Mouse (Mus musculus): ENCODE measurements at regions not wholly inside any gene's neighbourhood (a gene's known extent, or its start where the extent isn't known, plus 50 kb on each side); places are given as distances from the start of the nearest gene placed in this dataset.
"Not testable (repeated sequence)": the region's sequence is repeated elsewhere in the genome, so short reads cannot be mapped to it uniquely, and the experiment has no call there.

DNA sequence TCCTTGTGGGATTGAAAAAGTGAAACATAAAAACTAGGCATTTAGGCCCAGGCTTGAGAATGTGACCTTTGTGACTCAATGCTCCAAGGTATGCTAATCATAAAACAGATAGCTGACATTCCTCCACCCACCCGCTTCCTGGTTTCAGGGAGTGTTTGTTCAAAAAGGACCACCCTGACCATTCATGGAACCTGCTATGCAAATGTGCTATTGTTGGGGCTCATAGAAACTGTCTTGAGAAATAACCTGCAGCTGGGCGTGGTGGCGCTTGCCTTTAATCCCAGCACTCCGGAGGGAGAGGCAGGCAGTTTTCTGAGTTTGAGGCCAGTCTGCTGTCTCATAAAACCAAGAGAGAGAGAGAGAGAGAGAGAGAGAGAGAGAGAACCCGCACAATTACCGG, 350.8 kb downstream of the Fam19a5 start:
- not testable (repeated sequence) for TF ChIP-seq POLR2A (IDR thresholded peaks at IDR 0.05; ENCODE audit: borderline replicate concordance, extremely low read depth, insufficient read depth, insufficient read length, poor library complexity, severe bottlenecking); CTCF (IDR thresholded peaks at IDR 0.05; ENCODE audit: borderline replicate concordance, extremely low read depth, insufficient read depth, insufficient read length)

Data from brain, embryonic 14.5 days (tissue).